Mouse (Mus musculus) embryonic facial prominence, embryonic 13.5 days (tissue): ENCODE results near the gene Tmub1. TPM values are rescaled to one million over a fixed set of nuclear protein-coding genes. Genes with fewer than 3 reads are reported as not detected.
A peak's percentile ranks its signal among the peaks of the same experiment; 100 is the strongest.

Experiments
- ATAC-seq: fragments of 200-750 bp; cut with Nextera tagmentation; 2 replicates; pipeline ENCODE4 v1.8.0; 2017; ENCODE audit warnings: low read depth; ENCODE audit not compliant: insufficient number of reproducible peaks, insufficient read depth, low FRiP score, low TSS enrichment
- H3K27ac ChIP-seq: fragments of 300-500 bp; sonication (generic); 2 replicates; pipeline ENCODE4 v1.5.1; 2015; ENCODE audit warnings: moderate library complexity, mild to moderate bottlenecking, inconsistent platforms
- H3K27me3 ChIP-seq: fragments of 300-500 bp; sonication (generic); 2 replicates; pipeline ENCODE4 v1.6.1; 2015; ENCODE audit warnings: mild to moderate bottlenecking, inconsistent platforms
- H3K36me3 ChIP-seq: fragments of 300-500 bp; sonication (generic); 2 replicates; pipeline ENCODE4 v1.6.1; 2015; ENCODE audit warnings: mild to moderate bottlenecking, inconsistent platforms
- H3K4me1 ChIP-seq: fragments of 300-500 bp; sonication (generic); 2 replicates; pipeline ENCODE4 v1.6.1; 2015; ENCODE audit warnings: inconsistent platforms
- H3K4me2 ChIP-seq: fragments of 300-500 bp; sonication (generic); 2 replicates; pipeline ENCODE4 v1.6.1; 2015; ENCODE audit warnings: moderate library complexity, mild to moderate bottlenecking, inconsistent platforms
- H3K4me3 ChIP-seq: fragments of 300-500 bp; sonication (generic); 2 replicates; pipeline ENCODE4 v1.5.1; 2015; ENCODE audit warnings: mild to moderate bottlenecking, inconsistent platforms
- H3K9ac ChIP-seq: fragments of 300-500 bp; sonication (generic); 2 replicates; pipeline ENCODE4 v1.6.1; 2015; ENCODE audit warnings: mild to moderate bottlenecking, inconsistent platforms
- H3K9me3 ChIP-seq: fragments of 300-500 bp; sonication (generic); 2 replicates; pipeline ENCODE4 v1.6.1; 2016; ENCODE audit warnings: inconsistent platforms
- WGBS: fragments of 180-500 bp; shearing (Covaris S2); methylation state at CpG from one replicate; pipeline ENCODE4 v1.1.7; 2015; ENCODE audit warnings: mixed read lengths; 5-methylcytosine and 5-hydroxymethylcytosine counted together
- polyA plus RNA-seq: library from polyadenylated mRNA; unstranded; fragments of >200 nt; fragmentation: Nextera tagmentation; extraction: Ambion mirVana; gene quantifications from 2 replicates; pipeline ENCODE4 v1.2.1, GENCODE M21; 2015

The Tmub1 gene
- polyA plus RNA-seq, 1 experiment from 2014 or later = 20.2 TPM

GRCm38 (mm10) chr5:24423129-24424003 lies 24.3 kb downstream of the Tmub1 start, which contains the start of the genes Cdk5 and Slc4a2:
Cdk5 (minus strand) TSS chr5:24423530.
Slc4a2 (plus strand) TSS chr5:24423837.
- WGBS = 0% methylated on average over 46 of the region's 46 CpGs
- H3K27me3 ChIP-seq = no peaks in the 10 kb centered on the region
- H3K36me3 ChIP-seq = peaks cover 36% of the 10 kb centered on the region
- H3K4me2 ChIP-seq = peak within 1 kb of the TSS; percentile 85
- H3K27ac ChIP-seq = peak within 1 kb of the TSS; percentile 92
- peaks cover 49% of the 10 kb centered on the region for H3K4me1 ChIP-seq
- peak within 1 kb of the TSS; percentile 71 for H3K4me3 ChIP-seq
- peak; percentile 89 for ATAC-seq
- no peaks in the 10 kb centered on the region for H3K9me3 ChIP-seq
- peak within 1 kb of the TSS; percentile 85 for H3K9ac ChIP-seq

GRCm38 (mm10) chr5:24420381-24420780 lies 27.3 kb downstream of the Tmub1 start:
- peaks cover 36% of the 10 kb centered on the region for H3K4me1 ChIP-seq
- peaks cover 43% of the 10 kb centered on the region for H3K36me3 ChIP-seq
- H3K4me2 ChIP-seq = no peak overlapping the region
- no peak overlapping the region for H3K9ac ChIP-seq
- 86% methylated on average over 9 of the region's 9 CpGs for WGBS
- H3K9me3 ChIP-seq = no peaks in the 10 kb centered on the region
- H3K27me3 ChIP-seq = no peaks in the 10 kb centered on the region
- no peak overlapping the region for H3K4me3 ChIP-seq
- no peak for ATAC-seq
- H3K27ac ChIP-seq = no peak overlapping the region

- no peak for ATAC-seq
- WGBS = 82% methylated on average over 10 of the region's 10 CpGs
- H3K4me3 ChIP-seq = no peak overlapping the region
Measured at GRCm38 (mm10) chr5:24417587-24417986, 30.1 kb downstream of the Tmub1 start.

GRCm38 (mm10) chr5:24416222-24416736 lies 31.4 kb downstream of the Tmub1 start:
- WGBS = 2% methylated on average over 21 of the region's 21 CpGs
- Histone ChIP-seq H3K4me1 (peaks cover 37% of the 10 kb centered on the region), H3K36me3 (peaks cover 36% of the 10 kb centered on the region), H3K27me3 (no peaks in the 10 kb centered on the region), H3K4me3 (no peak overlapping the region), H3K9ac (no peak overlapping the region), H3K27ac (no peak overlapping the region), H3K9me3 (no peaks in the 10 kb centered on the region), H3K4me2 (peak overlapping the region; percentile 28)
- 0 out of 2 replicates have a peak, but pooled peaks have one; percentile 2 for ATAC-seq

More at GRCm38 (mm10) chr5:24417587-24417986, 30.1 kb downstream of the Tmub1 start:
- peaks cover 43% of the 10 kb centered on the region for H3K36me3 ChIP-seq
- H3K9me3 ChIP-seq = no peaks in the 10 kb centered on the region
- no peak overlapping the region for H3K27ac ChIP-seq
- no peak overlapping the region for H3K4me2 ChIP-seq
- H3K4me1 ChIP-seq = peaks cover 42% of the 10 kb centered on the region
- H3K9ac ChIP-seq = no peak overlapping the region
- no peaks in the 10 kb centered on the region for H3K27me3 ChIP-seq

- H3K9ac ChIP-seq = no peak overlapping the region
- H3K4me2 ChIP-seq = peak overlapping the region; percentile 39
- H3K27ac ChIP-seq = peak overlapping the region; percentile 63
Measured at GRCm38 (mm10) chr5:24413938-24414337, 33.7 kb downstream of the Tmub1 start.

GRCm38 (mm10) chr5:24413042-24413693 lies 34.5 kb downstream of the Tmub1 start, which contains the start of gene Asic3:
Asic3 (plus strand) TSS chr5:24413392.
- Histone ChIP-seq H3K4me1 (peaks cover 33% of the 10 kb centered on the region), H3K27me3 (no peaks in the 10 kb centered on the region), H3K9ac (peak within 1 kb of the TSS; percentile 40; the same call in 1 of the 2 replicates), H3K4me2 (peak within 1 kb of the TSS; percentile 39), H3K36me3 (peaks cover 16% of the 10 kb centered on the region), H3K27ac (peak within 1 kb of the TSS; percentile 63), H3K4me3 (no peak within 1 kb of the TSS), H3K9me3 (no peaks in the 10 kb centered on the region)
- WGBS = 25% methylated on average over 11 of the region's 11 CpGs
- ATAC-seq = no peak

More at GRCm38 (mm10) chr5:24413938-24414337, 33.7 kb downstream of the Tmub1 start:
- ATAC-seq = no peak
- Histone ChIP-seq H3K4me3 (no peak overlapping the region), H3K4me1 (peaks cover 33% of the 10 kb centered on the region), H3K36me3 (peaks cover 17% of the 10 kb centered on the region), H3K9me3 (no peaks in the 10 kb centered on the region), H3K27me3 (no peaks in the 10 kb centered on the region)
- 86% methylated on average over 13 of the region's 13 CpGs for WGBS

- no peak overlapping the region for H3K4me2 ChIP-seq
- peaks cover 18% of the 10 kb centered on the region for H3K36me3 ChIP-seq
- no peaks in the 10 kb centered on the region for H3K27me3 ChIP-seq
- WGBS = 89% methylated on average over 2 of the region's 2 CpGs
- no peak overlapping the region for H3K4me3 ChIP-seq
- H3K4me1 ChIP-seq = peaks cover 33% of the 10 kb centered on the region
- no peak overlapping the region for H3K9ac ChIP-seq
- H3K9me3 ChIP-seq = no peaks in the 10 kb centered on the region
- no peak overlapping the region for H3K27ac ChIP-seq
- no peak for ATAC-seq
Measured at GRCm38 (mm10) chr5:24412063-24412462, 35.6 kb downstream of the Tmub1 start.

- WGBS = 77% methylated on average over 2 of the region's 2 CpGs
- H3K4me2 ChIP-seq = no peak overlapping the region
- H3K36me3 ChIP-seq = peaks cover 41% of the 10 kb centered on the region
- H3K27me3 ChIP-seq = no peaks in the 10 kb centered on the region
- no peak overlapping the region for H3K27ac ChIP-seq
- H3K9me3 ChIP-seq = no peaks in the 10 kb centered on the region
- H3K9ac ChIP-seq = no peak overlapping the region
- no peak overlapping the region for H3K4me3 ChIP-seq
- H3K4me1 ChIP-seq = peaks cover 20% of the 10 kb centered on the region
- ATAC-seq = no peak
Measured at GRCm38 (mm10) chr5:24409466-24409865, 38.2 kb downstream of the Tmub1 start.

- ATAC-seq = no peak
- Histone ChIP-seq H3K9me3 (no peaks in the 10 kb centered on the region), H3K4me1 (peaks cover 12% of the 10 kb centered on the region), H3K27ac (no peak overlapping the region), H3K4me2 (no peak overlapping the region), H3K27me3 (no peaks in the 10 kb centered on the region), H3K4me3 (no peak overlapping the region), H3K9ac (no peak overlapping the region), H3K36me3 (peaks cover 48% of the 10 kb centered on the region)
- WGBS = 93% methylated on average over 13 of the region's 13 CpGs
Measured at GRCm38 (mm10) chr5:24408651-24409050, 39.0 kb downstream of the Tmub1 start.

- Histone ChIP-seq H3K9ac (no peak overlapping the region), H3K27me3 (no peaks in the 10 kb centered on the region), H3K4me3 (no peak overlapping the region), H3K9me3 (no peaks in the 10 kb centered on the region), H3K4me2 (no peak overlapping the region), H3K36me3 (peaks cover 71% of the 10 kb centered on the region), H3K27ac (no peak overlapping the region), H3K4me1 (no peaks in the 10 kb centered on the region)
- no peak for ATAC-seq
- 75% methylated on average over 3 of the region's 3 CpGs for WGBS
Measured at GRCm38 (mm10) chr5:24405389-24405876, 42.2 kb downstream of the Tmub1 start.

GRCm38 (mm10) chr5:24404594-24405360 lies 42.9 kb downstream of the Tmub1 start:
- Histone ChIP-seq H3K27ac (no peak overlapping the region), H3K9ac (no peak overlapping the region), H3K27me3 (no peaks in the 10 kb centered on the region), H3K36me3 (peaks cover 77% of the 10 kb centered on the region), H3K4me2 (no peak overlapping the region), H3K4me3 (no peak overlapping the region), H3K9me3 (no peaks in the 10 kb centered on the region), H3K4me1 (no peaks in the 10 kb centered on the region)
- no peak for ATAC-seq
- WGBS = 80% methylated on average over 6 of the region's 6 CpGs
